Mouse (Mus musculus) retina, embryonic 14.5 days (tissue): ENCODE data around the gene Kansl2.
"Not testable (repeated sequence)": the region's sequence is repeated elsewhere in the genome, so short reads cannot be mapped to it uniquely, and the experiment has no call there.

Source experiments
- DNase-seq: peaks from one replicate; pipeline ENCODE4 v3.0.0-alpha.2; 2015; ENCODE audit warnings: low spot score

Kansl2 gene

DNA sequence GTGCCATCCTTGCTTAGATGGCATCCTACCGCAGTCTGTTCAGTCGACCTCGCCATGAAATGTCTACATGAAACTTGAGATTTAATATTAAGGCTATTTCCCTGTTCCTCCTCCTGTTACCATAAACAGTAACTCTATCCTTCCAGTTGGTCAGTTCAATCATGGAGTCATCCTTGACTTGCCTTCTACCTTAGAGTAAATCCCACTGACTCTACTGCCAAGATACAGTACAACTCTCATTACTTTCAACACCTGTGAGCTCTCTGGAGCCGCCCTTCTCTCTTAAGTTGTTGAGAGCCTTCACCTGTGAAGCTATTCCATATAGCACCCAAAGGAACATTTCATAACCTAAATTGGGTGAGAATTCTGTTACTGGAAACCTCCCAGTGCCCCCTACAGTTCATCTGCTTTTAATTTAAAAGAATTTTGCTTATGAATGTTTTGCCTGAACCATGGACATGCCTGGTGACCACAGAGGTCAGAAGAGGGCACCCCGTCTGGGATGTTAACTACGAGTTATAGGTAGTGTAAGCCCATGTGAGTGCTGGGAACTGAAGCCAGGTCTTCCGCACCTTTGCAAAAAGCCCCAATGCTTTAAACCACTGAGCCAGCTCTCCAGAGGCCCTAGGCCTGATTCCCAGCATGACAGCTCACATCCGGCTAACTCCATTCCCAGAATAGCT, 2.9 kb upstream of the Kansl2 start:
- DNase-seq, result no peak

DNA sequence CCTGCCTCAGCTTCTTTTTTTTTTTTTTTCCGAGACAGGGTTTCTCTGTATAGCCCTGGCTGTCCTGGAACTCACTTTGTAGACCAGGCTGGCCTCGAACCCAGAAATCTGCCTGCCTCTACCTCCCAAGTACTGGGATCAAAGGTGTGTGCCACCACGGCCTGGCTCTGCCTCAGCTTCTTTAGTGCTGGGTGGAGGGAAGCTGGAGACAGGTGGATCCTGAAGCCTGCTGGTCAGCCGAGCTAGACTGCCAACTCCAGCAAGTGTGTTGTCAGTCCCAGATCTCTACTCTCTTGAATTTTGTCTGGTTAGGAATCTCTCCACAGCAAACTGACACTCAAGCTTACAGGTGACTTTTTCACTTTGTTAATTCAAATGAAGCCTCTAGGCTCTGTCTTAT, 1.9 kb upstream of the Kansl2 start:
- no peak for DNase-seq

DNA sequence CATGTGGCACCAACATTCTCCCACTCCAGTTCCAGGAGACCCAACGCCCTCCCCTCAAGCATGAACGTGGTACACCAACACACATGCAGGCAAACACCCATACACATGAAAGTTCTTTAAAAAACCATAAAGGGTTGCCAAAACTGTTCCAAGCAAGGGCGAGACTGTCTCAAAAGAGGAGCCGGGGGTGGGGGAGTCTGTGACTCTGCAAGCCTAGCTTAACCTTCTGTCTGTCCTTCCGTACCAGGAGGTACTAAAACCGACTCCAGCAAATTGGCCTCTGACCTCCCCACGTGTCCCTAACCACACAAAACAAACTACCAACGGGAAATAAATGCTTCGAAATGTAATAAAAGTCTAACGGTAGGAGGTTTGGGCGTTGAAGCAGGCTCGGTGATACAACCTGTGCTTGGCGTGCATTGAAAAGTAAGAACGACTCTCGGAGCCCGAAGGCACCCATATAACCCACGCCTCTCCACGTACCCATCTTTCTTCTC, 981 bp downstream of the Kansl2 start:
- DNase-seq, result no peak

DNA sequence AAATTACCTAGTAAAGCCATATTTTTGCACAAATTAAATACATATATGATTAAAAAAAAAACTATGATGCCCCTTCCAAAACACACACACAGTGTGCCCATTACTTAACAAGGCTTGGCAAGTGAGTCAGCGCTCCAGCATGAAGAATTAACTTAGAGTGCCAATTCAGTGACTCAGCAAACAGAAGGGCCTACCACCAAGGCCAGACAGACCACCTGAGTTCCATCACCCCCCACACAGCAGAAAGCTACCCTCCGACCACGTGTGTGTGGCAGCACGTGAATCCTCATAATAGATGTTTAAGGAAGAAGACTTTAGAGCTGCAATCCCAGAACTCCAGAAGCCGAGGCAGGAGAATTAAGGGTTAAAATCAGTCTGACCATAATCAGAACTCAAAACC, 1.8 kb downstream of the Kansl2 start:
- no peak for DNase-seq

DNA sequence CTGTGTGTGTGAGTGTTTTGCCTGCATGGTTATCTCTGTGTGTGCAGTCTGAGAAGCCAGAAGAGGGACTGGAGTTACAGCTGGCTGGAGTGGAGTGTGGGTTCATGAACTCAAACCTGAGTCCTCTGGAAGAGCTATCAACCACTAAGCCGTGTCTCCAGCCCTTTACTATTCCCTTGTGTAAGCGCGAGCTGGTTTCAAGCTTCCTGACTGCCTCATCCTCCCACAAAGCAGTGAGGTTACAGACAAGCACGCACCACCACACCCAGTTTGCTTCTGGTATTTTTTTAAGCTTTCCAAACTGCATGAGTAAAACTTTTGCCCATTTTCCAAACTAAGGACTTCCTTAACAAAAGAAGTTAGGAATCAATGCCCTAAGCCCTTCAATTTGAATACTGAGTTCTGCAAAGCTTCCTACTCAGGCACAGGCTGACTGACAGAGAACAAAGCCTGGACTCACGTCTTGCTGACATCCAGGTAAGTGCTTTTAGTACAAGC, 5.9 kb downstream of the Kansl2 start:
- DNase-seq, result no peak

DNA sequence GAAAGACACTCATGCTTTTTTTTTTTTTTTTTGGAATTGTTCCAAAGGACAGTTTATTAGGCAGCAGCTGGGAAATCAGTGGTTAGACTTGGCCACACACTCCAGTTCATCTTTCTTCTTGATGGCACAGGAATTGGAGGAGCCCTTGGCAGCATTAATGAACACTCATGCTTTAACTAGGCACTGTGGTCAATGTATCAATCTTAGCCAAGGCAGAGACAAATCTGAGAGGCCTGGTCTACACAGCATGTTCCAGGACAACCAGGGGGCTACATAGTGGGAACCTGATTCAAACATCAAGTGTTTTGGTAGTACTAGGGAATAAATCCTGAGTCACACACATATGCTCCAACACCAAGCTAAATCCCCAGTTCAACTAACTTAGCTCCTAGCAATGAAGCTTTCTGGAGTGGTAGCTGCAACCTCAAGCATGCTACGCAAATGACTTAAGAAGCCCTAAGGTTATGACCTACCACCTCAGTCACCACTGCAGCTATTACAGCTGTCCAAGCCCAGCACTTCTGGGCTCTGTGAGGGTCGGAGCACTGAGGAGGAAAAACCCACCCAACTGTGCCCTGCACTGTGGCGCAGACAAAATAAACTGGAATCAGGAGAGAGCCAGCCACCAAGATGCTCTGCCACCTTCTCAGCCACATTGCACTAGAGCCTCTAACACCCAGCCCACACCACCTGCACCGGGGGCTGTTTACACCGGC, 6.8 kb downstream of the Kansl2 start:
- DNase-seq, result no peak

DNA sequence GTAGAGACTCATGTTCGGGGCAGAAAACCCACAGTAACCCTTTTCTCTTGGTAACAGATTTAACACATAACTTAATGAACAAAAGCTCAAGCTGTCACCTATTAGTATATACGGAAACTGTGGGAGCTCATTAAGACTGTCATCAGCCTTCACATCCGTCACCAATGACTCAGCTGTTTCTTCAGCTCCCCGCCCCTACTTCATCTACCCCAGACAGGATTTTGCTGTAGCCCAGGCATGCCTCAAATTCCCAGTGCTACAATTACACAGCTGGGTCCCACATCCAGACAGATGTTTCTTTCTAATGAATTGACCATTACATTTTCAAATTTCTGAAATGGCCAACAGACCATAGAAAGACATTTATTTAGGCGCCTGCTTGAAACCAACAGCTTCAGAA, 8.0 kb downstream of the Kansl2 start:
- no peak for DNase-seq

DNA sequence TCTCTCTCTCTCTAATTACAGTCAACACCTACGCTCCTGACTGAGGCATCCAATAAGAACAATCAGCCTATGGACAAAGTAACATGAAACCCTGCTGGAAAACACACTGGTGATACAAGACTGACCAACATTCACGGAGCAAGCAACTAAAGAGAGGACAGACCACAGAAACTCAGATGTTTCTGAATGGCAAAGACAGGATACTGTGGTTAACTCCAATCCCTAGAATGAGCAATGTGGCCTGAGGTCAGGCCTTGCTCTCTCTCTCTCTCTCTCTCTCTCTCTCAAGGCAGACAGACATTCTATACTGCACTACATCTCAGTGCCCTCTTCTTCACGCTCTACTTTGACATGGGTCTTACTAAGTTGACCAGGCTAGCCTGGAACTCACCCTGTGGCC, 12.8 kb downstream of the Kansl2 start:
- no peak for DNase-seq

DNA sequence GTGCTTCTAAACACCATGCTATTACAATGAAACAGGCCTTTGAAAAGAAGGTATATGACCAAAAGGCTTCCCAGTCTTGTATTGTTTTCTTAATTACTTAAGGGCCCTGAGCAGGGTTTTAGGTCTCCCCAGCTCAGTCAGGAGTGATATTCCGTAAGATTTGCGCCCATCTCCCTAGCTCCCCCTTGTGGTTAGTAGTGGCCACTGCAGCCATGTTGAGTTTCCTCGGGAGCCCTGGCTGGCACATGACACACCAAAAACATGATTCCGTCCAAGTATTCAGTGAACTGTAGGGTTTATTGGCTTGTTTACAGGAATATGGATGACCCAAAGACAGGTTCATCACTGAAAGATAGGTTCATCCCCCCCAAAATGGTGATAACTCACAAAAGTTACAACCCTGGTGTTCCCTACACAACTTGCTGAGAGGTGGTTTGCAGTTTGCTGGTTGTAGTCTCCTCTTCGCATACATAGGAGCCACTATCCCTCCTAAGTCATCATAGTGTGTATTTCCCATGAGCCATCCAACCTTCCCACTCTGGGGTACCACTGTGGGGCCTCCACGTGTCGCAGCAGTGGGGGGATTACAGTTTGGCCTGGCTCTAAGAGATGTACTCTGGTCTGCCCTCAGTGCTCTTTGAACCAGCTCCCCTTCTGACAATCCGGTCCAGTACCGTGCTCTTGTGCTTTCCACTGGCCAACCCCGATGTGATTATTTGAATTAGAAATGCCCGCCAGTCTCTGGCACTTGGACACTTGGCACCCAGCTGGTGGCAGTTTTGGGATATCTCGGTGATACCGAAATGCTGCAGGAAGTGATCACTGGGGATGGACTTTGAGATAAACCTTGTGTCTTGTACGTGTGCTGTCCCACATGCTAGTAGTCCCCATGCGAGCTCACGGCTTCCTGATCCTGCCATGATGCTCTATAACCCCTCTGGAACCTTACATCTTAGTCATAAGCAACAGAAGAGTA, 16.4 kb downstream of the Kansl2 start:
- peak; percentile 80 for DNase-seq

DNA sequence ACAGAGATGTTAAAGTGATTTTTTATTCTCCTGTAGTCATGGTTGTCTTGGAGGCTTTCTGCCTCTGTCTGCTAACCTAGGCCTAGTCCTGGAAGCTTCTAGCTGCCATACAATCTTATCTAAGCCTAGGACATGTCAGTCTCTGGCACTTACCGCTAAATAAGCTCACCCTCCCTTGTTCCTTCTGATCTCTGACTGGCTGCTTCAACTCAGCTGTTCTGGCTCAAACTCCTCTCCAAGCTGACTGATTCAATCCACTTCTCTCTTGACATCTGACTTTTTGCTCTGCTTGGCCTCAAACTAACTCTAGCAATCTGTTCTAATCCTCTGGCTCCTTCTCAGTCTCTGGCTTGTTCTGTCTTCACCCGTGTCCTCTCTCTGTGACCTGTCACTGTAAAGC, 19.2 kb downstream of the Kansl2 start:
- DNase-seq, result not testable (repeated sequence)

DNA sequence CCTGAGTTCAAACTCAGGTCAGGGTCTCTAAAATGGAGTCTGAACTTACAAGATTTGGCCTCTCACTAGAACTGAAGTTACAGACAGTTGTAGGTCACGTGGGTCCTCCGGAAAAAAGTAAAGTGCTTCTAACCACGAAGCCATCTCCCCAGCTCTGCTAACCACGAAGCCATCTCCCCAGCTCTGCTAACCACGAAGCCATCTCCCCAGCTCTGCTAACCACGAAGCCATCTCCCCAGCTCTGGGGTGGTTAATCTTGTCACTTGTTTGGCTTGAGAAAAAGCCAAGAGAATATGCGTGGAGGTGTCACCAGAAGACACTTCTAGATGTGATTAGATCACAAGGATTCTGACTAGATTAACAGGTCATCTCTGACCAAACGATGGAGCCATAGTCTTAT, 19.9 kb downstream of the Kansl2 start:
- DNase-seq, result no peak

DNA sequence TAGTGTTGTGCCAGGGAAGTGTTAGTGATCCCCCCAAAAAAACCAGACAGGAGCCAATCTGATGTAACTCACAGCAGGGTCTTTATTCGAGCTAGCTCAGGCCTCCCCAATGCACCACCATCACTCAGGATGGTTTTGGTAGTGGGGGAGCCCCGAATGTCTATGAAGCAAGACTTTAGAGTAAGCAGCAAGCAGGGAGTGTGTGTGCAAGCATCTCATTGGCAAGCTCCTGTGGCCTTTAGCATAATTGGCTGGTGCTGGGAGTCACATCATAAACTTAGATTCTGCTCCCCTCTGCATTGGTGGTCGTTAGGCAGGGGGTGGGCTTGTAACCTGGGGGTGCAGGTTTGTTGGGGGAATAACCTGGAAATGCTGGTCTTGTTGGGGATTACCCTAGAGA, 20.4 kb downstream of the Kansl2 start:
- not testable (repeated sequence) for DNase-seq

DNA sequence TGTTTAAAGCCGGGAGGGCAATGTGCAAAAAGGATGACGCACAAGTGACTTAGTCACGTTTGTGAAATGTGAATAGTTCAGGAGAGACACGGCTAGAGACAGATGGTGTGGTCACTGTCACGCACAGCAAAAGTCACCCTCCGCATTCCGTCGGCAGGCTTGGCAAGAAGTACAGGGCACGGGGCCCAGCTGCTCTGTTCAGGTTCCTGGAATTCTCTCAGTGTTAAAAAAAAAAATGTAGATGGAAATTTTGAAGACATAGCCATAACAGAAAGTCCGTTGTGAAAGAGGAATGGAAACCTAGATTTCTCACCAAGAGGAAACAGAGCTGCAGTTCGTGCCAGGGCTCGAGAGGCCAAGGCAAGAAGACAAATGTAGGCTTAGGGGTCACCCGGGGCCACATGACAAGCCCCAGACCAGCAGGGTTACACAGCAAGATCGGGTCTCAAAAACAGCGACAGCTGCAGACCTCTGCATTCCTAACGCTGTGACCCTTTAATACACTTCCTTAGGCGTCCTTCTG, 21.2 kb downstream of the Kansl2 start:
- DNase-seq, result no peak

DNA sequence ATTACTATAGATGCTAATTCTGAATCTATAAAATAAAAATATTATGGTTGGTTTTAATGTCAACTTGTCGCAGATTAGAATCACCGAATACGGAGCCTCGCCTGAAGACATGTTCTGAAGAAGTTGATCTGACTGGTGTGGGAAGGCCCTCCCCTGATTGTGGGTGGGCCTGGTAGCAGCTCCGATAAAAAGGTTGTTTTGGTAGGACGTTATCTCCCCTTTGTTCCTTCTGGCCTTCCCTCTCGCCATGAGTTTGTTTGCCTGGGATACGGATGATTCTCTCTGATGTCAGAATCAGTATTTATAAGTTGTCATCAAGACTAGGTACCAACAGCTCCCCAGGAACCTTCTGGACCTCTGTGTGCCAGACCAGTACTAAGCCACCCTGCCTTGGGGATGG, 21.8 kb downstream of the Kansl2 start:
- no peak for DNase-seq

DNA sequence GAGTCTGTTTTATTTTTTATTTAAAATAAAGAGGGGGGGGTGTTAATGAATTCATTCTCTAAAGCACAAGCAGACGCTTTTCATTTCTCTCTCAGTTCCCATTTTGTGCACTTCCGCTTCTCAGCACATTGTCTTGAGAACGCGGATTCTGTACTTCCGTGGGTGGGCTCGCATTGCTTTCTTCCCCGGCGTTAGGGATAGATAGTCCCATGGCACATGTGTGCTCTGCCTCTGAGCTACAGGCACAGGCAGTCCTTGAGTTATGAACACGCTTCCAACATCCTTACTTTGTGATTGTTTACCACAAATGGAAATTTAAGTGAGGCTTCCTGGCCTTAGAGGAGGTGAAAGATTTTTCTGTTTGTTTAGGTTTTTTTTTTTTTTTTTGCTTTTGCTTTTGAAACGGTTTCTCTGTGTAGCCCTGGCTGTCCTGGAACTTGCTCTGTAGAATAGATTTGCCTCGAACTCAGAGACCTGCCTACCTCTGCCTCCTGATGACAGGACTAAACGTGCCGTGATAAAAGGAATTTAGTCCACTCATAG, 22.6 kb downstream of the Kansl2 start:
- DNase-seq, result no peak

DNA sequence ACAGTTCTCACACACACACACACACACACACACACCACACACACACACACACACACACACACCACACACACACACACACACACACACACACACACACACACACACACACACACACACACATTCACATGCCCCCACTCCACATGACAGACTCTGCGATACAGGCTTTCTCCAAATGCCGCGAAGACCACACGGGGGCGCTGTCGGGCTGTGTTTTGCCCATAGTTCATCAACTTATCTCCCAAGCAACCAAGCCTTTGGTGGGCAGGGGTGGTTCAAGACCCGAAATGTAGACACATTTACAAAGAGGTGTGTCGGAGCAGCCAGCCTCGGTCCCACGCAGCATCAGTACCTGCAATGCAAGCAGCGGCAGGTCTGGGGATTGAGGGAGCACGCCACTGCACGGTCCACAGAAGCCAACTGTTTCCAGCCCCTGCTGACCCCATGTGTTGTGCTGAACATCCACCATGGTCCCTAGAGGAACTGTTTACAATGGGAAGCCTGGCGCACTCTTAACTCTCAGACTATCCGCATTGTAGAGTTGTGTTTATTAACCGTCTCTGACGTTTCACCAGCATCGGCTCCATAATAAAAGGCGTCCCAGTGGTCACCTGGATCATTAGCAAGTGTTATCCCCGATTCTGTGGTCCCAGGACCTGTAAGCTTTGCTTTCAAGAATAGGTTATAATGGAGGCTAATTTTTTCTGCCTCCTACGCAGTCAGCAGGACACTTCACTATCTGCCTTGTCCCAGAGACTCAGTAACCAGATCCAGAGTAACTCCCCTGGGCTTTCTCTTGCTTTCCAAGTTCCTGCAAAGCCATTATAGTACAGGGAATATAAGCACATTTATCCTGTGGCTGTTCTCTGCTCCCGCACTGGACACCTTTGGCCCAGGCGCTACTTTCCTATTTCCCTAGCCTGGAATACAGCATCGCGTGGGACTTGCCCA, 23.4 kb downstream of the Kansl2 start:
- DNase-seq, result peak; percentile 92

DNA sequence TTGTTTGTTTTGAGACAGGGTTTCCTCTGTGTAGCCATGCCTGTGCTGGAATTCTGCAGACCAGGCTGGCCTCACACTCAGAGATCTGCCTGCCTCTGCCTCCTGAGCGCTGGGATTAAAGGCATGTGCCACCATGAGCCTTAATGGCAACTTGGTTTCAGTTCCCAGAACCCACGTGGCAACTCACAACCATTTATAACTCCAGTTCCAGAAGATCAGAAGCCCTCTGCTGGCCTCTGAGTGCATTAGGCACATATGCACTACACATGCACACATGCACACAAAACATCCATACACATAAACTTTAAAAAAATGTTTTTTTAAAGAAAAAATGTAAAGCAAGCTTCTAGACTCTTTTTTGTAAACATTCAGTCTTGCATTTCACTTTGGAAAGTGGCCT, 24.7 kb downstream of the Kansl2 start:
- no peak for DNase-seq

DNA sequence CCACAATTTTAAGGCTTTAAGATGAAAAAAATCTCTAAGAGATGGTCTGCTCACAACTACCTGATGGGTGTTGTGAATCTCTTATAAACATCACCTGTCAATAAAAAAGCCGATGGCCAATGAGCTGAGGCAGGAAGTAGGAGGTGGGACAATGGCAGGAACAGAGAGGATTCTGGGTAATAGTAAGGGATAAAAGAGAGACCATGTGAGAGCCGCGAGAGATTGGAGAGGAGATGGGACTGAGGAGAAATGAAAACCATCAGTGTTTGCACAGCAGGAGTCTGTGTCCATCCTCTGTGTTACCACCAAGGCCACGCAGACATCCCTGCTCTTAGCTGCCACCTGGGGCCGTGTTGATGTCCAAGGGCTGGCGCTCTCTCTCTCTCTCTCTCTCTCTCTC, 26.7 kb downstream of the Kansl2 start:
- no peak for DNase-seq

DNA sequence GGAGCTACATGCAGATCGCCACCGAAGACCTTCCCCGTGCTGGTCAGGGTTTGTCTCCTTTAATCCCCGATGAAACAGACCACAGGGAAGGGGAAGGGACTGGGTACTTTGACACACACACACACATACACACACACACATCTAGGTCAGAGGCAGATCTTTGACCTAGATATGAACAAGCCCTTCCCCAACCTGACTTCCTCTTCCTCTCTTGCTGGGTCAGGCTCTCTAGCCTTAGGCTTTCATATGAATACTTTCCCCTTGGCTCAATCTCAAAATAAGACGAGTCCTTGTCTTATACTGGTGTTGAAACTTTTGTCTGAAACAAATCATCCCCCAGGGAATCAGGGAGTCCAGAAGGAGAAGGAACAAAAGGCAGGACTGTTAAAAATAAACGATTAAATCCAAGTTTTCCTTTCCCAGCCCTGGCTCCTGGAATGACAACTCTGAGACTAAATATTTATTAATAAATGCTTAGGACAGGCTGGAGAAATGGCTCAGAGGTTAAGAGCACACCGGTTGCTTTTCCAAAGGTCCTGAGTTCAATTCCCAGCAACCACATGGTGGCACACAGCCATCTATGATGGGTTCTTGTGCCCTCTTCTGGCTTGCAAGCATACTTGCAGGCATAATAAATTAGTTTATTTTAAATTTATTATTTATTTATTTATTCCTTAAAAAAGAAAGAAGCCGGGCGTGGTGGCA, 27.7 kb downstream of the Kansl2 start:
- DNase-seq, result no peak

DNA sequence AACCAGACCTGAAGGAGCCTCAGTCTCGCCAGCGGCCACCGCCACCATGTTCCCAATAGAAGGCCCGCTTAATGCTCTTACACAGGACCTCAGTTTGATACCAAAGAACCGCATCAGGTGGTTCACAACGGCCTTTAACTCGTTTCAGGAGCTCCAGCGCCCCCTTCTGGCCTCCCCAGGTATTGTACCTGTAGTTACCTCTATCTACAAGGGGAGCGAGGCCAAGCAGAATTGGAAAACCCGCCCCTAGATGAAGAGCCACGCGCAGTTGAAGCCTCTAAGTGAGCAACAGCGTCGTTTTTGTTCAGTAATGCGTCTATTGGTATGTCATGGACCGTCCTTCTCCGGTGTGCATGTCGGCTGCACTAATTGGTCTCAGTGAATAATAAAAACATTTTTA, 29.6 kb downstream of the Kansl2 start:
- peak; percentile 79 for DNase-seq
